Mouse (Mus musculus) E14TG2a.4 (cell line): ENCODE data around the gene Amfr.
"Not testable (repeated sequence)": the region's sequence is repeated elsewhere in the genome, so short reads cannot be mapped to it uniquely, and the experiment has no call there.

Experiments
- CTCF ChIP-seq: conservative IDR thresholded peaks from 2 replicates; pipeline ENCODE4 v1.5.1; 2014; ENCODE audit warnings: low read length
- POU5F1 ChIP-seq: IDR thresholded peaks from 2 replicates; pipeline ENCODE4 v1.6.1; 2014; ENCODE audit warnings: low read length, borderline replicate concordance

- TF ChIP-seq POU5F1, CTCF: not testable (repeated sequence)
Measured at GRCm38 (mm10) chr8:94036541-94036940, 23.9 kb upstream of the Amfr start.
